Mouse (Mus musculus) cerebellum, postnatal 4 days (tissue): ENCODE results near the gene Zkscan7.
"Not testable (repeated sequence)": the region's sequence is repeated elsewhere in the genome, so short reads cannot be mapped to it uniquely, and the experiment has no call there.

Source experiments
- DNase-seq, 2 experiments: peaks; one replicate each; pipeline ENCODE4 v3.0.0; 2022; ENCODE audit warnings: low spot score in 2 of 2, mixed read lengths in 1 of 2

The Zkscan7 gene

DNA sequence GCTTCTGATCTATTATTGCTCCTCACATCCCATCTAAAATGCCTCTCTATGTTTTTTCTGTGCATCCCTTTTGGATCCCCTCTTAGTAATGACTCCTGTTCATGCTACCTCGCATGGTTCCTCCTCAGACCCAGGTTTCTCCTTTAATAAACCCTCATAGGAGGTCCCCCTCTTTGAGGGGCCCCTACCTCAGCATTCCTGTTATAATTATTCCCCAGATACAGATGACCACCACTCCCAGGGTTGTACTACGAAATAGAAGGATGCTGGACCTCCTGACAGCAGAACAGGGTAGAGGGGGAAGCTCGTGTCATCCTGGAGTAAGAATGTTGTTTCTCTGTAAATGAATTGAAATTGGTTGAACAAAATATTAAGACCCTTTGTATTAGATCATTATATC lies at the start of gene Zkscan7:
Gene Zkscan7 (plus strand): TSS at position 301 of the 400 bp plus-strand sequence.
- no peak for DNase-seq

DNA sequence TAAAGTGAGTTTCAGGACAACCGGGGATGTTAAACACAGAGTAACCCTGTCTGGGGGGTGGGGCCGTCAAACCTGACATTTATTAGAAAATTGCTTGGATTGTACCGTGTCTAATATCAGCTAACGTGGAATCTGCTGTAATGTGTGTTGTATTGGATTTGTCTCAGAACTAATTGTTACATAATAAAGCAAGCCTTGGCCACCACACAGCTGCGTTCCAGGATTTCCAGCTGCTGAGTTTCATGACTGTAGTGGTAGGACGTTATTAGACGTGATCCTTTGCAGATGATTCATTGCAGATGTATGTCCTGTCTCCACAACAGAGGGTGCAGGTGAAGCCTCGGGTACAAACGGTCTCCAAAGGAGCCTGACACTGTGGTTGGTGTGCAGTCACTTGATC lies 49.4 kb upstream of the Zkscan7 start:
- no peak for DNase-seq

DNA sequence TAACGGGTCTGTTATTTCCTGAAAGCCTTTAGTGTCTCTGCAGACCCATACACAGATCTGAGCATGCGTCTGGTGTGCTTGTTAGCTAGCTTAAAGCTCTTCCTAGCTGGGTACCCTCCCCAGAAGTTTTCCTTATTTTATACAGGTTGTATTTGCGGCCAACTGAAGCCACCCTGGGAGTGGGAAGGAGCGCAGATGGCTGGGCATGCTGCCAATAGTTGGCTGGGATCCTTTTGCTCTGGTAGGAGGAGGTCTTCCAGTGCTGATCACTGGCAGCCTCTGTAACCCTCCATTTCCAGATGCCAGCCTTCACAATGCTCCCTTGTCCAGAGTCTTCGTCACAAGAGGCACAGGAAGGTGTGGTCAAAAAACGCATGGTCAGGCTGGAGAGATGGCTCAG lies 48.7 kb upstream of the Zkscan7 start:
- peak; percentile 72 to 87 for DNase-seq

DNA sequence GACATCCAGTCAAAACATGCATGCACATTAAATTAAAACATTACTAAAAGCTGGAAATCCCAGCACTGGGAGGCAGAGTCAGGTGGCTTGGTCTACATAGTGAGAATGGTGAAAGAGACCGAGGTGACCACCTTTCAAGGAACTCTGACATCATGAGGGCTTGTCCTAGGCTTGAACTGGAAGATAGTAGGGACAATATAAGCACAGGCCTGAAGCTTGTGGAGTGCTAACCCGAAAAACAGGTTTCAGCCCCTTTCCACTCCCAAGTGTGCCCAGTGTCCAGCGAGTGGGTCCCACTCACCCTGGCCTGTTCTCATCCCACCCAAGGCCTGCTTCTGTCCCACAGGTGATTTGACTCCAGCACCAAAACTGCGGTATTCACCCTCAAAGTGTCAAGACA lies 48.3 kb upstream of the Zkscan7 start:
- no peak for DNase-seq

DNA sequence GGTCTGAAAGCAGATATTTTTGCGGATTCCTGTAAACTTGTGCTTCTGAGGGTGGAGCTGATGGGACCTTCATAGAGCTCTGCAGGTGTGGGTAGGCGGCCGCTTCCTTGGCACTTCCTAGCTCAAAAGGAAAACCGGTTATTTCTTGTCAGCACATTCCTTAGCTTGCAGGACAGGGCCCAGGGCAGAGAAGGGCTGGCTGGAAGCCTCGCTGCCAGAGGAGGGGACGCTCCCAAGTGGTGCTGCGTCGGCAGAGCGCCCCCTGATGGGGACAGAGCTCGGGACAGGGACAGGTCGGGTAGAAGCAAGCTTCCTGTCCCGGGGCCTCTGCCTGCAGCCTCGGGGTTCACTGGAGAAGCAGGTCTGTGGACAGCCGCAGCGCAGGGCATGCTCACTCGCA lies 47.8 kb upstream of the Zkscan7 start:
- DNase-seq = peak in 1 of 2 experiments; percentile 37

DNA sequence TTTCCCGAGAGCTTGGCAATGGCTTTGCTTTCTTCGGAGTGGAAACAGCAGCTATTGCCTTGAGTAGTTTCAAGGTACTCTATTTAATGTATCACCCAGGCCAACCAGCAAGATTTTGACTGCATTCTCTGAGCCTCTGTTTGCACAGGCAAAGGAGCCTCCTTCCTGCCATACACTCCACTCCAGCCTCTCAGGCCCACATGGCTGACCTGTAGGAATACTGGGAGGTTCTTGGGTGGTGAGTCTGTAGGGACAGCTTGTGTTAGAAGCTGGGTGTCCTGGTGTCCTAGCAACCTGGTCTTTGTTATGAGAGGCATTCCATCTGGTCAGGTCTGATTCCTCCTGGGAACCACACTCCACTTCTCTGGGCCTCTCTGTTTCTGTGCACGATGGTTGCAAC lies 41.7 kb upstream of the Zkscan7 start, which contains the start of gene Gm35549:
Gene Gm35549 (minus strand): TSS at position 276 of the 400 bp plus-strand sequence.
- no peak for DNase-seq

DNA sequence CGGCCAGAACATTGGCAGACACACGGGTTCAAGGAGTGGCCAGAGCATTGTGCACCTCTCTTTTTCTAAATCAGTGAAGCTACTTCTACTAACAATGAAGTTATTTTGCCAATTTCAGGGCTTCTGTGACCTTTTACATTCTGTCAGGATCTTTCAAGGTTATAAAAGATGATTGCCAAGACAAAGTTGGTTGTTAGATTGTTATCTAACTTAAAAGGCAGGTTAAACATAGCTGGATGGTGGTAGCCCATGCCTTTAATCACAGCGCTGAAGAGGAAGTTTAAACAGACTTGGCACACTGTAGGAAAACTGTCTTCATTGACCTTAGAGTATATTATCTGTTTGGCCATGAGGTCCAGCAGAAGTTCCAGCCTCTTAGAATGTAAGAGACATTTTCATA lies 39.9 kb upstream of the Zkscan7 start:
- DNase-seq = no peak

DNA sequence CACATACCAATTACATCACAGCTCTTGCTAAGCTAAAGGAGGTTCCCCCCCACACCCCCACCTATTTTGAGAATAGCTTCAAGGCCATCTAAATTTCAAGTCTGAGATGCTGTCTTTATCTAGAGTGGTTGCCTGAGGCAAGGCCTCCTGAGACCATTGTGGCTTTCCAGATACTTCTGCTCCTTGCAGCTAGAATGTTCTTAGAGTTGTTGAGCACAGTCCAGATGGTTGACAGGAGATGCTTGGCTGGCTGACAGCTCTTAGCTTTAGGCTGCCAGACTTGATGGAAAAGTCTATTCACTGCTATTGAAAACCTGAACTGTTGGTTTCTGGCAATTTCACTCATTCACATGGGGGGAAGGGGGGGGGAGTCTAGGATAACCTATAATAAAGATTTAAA lies 39.3 kb upstream of the Zkscan7 start:
- no peak for DNase-seq

DNA sequence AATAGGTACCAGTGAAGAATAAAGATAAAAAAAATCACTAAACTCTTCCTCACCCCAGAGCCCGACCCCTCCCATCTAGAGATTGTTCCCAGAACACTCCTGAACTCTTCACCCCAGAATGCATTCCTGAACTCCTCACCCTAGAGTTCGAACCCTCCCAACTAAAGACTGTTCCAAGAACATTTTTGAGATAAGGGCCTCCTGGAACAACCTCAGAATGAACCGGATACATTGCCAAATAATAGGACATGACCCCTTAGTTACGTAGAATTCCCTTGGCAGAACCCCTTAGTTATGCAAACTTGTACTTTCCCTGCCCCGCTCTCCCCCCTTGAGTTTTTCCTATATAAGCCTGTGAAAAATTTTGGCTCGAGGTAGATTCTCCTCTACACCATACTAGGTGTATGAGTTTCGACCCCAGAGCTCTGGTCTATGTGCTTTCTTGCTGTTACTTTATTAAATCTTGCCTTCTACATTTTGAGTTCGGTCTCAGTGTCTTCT lies 37.6 kb upstream of the Zkscan7 start:
- DNase-seq = not testable (repeated sequence)

DNA sequence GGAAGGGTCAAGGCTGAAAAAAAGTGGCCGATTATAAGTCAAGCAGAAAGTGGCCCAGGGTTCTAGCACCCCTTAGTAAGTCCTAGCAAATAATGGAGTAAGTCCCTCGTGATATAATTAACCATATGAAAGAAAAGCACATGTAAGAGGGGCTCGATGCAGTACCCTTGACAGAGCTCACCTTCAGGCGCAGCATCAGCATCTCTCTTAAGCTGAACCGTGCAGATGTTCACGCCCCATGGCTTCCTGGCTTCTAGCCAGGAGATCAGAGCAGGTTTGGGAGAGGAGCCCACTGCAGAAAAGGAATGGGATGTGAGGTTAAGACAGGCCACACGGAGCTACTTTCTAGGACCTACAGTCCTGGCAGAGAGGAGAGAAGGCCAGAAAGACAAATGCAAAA lies 31.0 kb upstream of the Zkscan7 start:
- no peak for DNase-seq

DNA sequence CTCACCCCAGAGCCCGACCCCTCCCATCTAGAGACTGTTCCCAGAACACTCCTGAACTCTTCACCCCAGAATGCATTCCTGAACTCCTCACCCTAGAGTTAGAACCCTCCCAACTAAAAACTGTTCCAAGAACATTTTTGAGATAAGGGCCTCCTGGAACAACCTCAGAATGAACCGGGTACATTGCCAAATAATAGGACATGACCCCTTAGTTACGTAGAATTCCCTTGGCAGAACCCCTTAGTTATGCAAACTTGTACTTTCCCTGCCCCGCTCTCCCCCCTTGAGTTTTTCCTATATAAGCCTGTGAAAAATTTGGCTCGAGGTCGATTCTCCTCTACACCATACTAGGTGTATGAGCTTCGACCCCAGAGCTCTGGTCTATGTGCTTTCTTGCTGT lies 30.3 kb upstream of the Zkscan7 start:
- DNase-seq = not testable (repeated sequence)

DNA sequence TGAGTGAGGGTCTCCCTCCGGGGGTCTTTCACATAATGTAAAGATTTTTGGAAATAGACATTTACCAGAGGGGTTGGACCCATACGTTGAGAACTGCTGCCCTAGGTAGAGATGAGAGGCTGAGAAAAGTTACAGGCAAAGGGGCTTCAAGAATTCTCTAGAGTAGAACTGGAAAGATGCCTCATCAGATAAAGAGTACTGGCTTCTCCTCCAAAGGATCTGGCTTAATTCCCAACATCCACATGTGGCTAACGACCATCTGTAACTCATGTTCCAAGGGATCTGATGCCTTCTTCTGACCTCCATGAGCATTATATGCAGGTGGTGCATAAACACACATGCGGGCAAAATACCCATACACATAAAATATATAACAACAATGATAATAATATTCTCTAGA lies 29.9 kb upstream of the Zkscan7 start:
- DNase-seq = no peak

DNA sequence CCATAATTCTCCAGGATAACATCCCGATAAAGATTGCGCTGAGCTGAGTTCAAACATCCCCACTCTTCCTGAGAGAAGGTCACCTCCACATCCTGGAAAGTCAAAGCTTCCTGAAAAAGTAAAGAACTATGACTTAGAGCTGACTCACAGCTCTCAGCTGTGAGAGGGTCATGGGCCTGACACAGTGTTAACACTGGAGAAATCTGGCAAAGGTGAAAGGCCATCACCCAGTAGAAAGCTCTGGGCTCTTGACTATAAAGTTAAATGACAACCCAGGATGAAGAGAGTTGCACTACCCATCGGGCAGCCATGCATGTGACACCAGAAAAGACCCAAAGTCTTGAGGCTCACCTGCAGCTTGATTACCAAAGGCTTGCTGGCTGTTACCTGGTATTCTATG lies 28.8 kb upstream of the Zkscan7 start:
- no peak for DNase-seq

DNA sequence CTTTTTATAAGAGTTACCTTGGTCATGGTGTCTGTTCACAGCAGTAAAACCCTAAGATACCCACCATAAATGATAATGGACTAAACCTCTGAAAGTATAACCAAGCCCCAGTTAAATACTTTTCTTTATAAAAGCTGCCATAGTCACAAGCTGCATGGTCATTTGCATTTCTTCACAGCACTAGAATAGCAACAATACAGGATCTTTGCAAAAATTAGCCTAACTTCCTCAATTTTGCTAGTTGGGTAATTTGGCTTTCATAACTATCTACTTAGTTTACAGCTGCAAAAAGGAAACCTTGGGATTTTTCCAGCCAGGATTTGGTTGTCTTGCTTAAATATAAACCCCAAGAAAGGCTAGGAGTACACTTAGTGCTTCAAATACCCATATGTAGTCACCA lies 24.7 kb upstream of the Zkscan7 start:
- no peak for DNase-seq

DNA sequence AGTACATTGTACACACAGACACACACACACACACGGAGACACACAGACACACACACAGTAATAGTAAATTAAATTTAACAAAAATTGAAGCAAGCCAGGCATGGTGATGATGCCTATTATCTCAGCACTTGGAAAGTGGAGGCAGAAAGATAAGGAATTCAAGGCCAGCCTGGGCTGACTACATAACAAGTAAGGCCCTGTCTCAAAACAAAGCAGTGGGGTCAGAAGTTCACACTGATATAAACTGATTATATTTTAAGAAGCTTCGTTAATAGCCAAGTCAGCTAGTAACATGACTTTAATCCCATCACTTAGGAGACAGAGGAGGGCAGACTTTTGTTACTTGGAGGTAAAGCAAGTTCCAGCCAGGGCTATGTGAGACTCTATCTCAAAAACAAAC lies 21.8 kb upstream of the Zkscan7 start:
- DNase-seq = no peak

DNA sequence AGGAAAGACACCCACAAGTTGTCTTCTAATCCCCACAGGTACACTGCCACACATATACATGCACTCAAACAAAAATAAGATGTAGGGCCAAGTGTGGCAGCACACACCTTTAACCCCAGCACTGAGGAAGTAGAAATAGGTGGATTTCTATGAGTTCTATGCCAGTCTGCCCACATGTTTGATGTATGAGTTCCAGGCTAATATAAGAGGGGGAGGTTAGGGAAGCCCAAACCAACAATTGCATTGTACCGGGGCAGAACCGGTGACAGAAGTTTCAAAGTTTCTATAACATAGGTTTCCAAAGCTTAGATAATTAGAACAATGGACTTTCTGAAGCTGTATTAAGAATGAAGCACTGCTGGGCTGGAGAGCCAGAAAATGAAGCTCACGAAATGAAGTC lies 20.6 kb upstream of the Zkscan7 start:
- no peak for DNase-seq

DNA sequence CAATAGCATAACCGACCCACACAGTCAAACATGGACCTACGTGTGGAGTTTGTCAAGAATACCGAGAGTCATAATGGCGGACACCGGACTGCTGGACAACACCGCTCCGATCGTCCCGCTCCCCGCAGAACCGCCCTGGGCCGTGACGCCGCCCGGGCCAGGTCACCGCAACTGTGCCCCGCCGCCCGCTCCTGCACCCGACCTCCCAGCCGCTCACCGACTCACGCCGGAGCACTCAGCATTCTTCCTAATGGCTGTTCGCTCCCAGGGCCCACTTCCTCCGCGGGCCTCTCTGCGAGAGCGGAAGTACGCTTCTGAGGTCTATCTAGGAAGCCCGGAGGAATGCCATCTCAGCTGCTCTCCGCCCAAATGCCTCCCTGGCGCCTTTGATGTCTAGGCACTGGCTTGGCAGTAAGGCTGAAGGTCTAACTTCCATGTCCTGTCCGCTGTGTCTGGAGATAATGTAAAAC lies 19.8 kb upstream of the Zkscan7 start, which contains the start of gene Zfp445:
Gene Zfp445 (minus strand): TSS at position 310 of the 470 bp plus-strand sequence.
- peak; percentile 35 to 74 for DNase-seq

DNA sequence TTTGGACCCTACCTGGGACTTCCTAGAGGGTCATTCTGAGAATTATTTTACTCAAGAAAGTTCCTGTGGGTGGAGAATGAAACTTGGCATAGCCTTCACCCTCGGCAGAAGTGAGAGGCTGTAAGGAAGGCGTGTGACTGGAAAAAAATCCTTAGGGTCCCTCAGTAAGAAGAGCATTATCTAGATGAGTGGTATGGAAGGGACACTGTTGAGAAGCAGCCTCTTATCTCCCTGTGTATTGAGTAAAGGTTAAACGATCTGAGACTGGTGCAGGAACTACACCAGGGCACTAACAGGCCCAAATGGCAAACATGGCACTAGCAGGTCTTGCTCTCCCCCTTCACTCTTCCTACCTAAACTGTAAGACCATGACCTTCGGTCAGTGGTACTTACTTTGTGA lies 19.3 kb upstream of the Zkscan7 start:
- no peak for DNase-seq

DNA sequence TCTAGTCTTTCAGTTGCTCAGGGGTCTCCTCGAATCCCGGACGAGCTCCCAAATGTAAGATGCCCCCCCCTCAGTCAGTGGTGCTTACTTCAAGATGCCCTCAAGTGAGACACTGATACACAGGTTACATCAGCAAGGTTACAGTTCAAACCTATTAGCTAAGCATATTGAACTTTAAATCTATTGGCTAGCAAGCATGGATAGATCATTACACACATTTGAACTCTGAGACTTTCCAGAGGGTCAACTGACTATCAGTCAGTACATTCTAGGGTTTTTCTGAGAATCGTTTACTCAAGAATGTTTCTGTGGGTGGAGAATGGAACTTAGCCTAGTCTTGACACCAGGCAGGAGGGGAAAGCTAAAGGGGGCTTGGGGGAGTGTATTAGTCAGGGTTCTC lies 12.9 kb upstream of the Zkscan7 start:
- no peak for DNase-seq

DNA sequence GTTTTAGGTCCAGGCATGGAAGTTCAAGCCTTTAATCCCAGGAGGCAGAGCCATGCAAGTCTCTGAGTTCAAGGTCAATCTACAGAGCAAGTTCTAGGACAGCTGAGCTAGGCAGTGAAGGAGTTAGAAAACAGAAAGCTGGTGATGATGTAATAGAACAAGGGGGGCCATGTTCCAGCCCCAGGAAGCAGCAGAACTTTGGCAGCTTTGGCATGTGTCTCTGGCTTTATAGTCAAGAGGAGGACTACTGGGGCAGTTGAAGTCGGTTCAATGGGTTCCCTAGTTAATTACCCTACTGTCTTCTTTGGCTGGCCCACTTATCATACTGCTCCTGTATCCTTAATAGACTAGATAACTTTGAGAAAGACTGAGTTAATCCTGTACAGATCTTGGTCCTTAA lies 10.8 kb upstream of the Zkscan7 start:
- DNase-seq = no peak

DNA sequence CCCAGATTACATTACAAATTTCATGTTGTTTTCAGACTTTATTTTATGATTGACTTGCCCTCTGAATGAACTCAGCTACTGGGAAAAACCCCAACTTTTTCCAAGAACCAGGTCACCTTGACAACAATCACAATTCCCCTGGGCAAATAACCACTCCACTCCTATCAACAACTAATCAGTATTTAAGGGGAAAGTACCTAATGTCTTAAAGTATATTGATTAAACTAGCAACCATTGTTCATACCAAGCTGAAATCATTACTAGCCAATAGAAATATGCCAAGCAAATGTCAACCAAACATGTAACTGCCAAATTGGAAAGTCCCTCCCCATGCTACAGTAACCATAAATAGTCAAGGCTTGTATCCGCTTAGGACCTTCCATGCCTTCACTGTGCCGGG lies 10.3 kb upstream of the Zkscan7 start:
- no peak for DNase-seq

DNA sequence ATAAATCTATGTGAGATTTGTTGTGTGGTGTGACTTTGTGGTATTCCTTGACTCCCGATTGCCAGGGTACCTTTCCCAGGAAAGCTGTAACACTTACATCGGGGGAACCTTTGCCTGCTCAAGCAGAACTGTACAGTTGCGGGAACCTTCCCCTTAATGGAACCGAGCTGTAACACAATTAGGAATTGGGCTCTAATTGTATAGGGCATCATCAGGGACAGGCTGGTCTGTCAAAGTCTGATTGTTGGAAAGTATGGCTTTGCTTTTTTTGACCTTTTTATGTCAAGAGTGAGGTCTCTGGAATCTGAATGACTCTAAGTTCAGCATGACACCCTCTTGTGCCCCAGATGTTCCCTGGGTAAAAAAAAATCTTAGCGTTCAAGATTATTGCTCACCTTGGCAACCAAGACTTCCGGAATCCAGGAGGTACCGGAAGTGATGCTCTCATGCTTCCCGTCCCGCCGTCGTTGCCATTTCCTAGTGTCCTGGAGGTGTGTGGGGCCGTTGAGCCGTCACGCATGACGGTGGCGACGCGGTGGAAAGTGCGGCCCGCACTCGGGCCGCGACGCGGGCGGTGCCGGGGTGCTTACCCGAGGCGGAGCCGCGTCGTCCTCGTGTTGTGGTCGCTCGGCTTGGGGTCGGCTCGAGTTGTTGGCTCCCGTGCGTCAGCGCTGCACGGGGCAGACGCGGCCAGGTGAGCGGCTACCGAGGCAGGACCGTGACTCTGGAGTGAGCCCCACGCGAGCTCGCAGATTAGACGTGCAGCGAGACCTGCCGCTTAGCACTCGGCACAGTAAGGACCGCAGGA lies 1.1 kb downstream of the Zkscan7 start:
- peak in 1 of 2 experiments; percentile 44 for DNase-seq

DNA sequence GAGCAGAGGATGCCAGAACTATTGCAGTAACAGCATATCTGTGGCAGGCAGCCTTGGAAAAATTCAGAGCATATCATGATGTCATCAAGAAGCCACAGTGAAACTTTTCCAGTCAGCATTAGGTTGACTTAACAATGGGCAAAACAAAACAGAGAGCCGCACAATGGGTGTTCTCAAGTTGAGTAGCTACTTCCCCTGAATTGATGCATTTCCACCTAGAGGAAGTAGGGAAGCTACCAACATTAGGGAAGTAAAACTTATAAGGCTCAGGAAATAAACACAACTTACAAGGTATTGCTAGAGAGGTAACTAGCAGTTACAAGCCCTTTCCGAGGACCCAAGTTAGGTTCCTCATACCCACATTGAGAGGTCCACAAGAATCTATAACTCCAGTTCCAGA lies 15.6 kb downstream of the Zkscan7 start:
- DNase-seq = no peak
